Mouse (Mus musculus): ENCODE measurements around the gene Macrod2. TPM values are rescaled to one million over a fixed set of nuclear protein-coding genes. Genes with fewer than 3 reads are reported as not detected.

Macrod2 gene
- total RNA-seq, 1 experiment from 2014 or later, result 7.5 TPM

DNA sequence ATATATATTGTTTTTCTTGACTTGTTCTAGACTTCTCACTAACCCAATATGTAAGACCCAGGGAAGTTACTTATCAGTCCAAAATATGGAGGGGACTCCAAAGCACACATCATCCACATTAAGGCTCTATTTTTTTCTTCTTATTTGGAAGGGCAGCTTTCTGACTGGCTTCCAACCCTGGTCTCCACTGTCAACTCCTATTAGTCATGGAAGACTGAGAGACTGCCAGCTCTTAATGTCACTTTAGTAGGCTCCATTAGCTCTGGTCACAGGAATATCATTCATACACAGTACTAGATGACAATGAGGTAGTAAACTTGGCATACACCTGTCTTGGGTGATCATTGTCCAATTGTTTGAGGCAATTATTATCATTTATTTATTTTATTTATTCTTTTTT is 1631.6 kb downstream of the Macrod2 start:
- DNase-seq, result no peak

DNA sequence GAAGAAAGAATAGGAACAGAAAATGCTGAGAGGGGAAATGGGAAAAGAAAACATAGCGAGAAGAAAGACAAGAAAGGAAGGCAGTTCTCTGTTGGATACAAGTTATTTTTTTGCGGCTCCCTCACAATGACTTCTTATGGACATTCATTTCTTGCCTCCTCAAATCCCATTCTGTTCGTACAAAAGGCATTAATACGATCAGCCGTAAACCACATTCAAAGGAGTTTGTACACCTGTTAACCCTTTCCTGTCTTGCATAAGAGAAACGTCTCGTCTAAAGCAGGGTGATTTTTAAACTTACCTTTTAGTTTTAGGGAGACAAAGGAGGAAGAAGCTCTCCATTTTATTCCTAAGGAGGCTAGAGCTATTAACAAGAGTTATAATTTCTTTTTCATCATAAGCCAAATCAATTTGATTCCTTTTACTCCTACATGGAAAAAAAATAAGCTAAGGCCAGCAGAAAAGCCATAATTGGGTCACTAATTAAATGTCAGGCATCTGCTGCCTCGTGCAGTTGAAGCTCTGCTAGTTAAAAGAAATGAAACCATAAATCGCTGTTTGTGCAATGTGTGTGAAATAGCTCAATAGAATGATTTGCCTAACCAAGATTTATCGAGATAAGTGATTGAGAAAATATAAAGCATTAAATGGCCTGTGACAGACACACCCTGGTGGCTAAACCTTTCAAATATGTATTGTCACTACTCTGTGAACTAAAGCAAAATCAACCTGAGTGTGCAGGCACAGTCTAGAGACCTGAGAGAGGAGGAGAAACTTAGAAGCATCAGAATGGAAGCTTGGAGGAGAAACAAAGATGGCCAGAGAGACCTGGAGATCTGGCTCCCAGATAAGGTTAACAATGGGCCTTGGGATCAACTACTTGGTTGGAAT is 1635.9 kb downstream of the Macrod2 start:
- DNase-seq, result no peak

DNA sequence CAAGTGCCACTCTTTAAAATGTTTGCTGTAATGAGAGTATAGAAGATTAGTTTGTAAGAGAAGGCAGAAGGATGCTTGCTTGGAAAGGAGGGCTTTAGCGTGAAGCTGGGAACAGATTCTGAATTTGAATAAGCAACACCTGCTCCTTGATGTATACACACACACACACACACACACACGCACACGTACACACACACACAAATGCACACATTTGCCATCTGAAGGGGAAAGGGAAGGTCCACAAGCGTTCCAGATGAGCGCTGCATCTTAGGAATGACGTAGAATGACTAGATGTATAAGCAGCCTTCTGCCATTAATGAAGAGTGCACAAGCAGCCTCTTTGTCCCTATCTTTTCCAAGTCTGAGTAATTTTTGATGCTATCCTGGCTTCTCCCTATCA is 1660.5 kb downstream of the Macrod2 start:
- DNase-seq, result no peak

DNA sequence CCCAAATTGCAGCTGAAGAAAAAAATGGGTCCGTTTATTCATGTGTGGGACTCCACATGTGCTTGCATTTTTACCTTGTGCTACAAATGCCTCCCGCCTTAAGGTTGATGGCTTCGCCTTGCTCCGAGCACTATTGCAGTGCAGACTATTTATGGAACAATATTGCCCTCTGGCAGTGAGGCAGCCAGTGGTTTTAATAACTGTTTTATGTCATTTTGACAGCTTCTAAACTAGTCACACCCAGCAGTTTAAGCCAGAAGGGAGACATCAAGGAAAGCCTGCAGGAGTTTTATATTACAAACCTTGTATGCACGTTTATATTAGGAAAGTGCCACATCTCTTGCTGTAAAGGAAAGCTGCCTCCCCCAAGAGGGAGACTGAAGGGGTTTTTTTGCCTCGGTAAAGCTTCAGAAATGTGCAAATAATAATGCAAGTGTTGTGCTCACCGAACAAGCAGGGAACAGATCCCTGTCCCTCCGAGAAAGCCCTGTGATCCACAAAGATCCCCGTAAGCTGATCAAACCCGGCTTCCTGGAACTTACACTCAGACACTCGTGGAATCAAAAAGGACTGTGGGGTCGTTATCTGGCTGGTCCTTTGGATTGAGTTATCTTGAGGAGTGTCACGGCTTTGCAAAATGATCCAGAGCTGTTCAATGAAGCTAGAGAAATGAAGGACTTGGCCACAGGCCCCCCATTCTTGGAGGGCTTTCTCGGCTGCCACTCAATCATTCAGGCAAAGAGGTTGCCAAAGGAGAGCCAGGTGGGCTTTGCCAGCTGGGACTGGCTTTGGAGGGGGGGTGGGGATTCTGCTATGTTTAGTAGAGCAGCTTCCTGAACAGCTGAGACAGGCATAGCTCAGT is 1663.0 kb downstream of the Macrod2 start:
- DNase-seq, result peak; percentile 3

DNA sequence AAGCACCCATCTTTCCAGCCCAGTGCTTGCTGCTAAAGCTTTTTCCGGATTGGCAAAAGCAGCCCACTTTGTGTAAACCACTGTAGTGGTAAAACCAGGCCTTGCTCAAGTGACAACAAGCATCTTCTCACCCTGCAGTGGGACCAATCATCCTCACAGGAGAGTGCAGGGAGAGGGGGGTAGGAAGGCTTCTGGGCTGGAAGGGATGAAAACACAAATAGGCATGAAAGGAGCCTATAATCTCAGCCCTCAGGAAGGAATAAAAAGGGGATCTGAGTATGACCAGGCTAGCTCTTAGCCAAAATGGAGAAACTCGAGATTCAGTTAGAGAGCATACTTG is 1663.6 kb downstream of the Macrod2 start:
- DNase-seq, result no peak

DNA sequence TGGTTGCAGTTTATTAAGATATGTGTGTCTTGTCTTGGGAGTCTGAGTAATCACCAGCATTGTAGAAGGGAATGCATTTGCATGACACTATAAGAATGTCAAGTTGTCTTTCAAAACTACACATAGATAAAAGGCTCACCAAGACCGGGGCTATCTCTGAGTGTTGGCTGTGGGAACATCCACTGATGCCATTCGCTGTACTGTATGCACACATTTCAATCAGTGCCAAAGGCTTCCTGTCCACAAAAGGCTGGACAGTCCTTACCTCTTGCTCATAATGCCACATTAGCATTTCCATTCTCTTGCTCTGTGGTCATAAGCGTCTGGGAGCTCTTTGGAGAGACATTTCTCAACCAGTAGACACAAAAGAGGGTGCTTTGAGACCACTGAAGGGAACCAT is 1713.8 kb downstream of the Macrod2 start:
- DNase-seq, result no peak

DNA sequence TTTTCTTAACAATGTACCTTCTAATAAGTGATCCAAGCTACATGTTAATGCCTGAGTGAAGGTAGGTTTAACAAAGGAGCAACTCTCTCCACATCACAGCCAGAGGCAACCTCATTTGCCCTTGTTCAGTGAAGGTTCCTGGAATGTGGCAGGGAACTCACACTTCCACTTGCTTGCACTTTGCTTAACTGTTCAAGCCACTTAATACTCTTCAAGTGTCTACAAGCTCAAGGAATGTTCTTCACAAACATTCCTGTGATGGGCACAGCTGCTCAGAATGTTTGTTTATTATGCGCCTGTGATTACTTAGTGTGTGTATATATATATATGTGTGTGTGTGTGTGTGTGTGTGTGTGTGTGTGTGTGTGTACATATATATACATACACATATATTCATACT is 1721.5 kb downstream of the Macrod2 start:
- DNase-seq, result no peak

DNA sequence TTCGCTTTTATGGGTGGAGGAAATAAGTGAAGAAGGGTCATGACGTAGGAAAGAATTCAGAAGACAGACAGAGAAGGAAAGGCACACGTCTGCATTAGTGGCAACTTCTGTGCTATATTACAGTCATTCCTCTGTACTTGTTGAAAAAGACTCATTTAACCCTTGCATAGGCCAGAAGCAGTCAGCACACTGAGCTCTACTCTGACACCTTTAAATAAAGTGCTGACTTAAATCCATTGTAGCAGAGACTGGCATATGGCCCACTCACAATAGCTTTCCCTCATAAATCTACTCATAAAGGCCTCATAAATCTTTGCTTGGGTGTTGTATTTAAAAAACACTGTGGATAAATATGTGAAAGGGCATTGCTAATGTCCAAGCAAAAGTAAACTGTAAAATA is 1733.0 kb downstream of the Macrod2 start:
- DNase-seq, result no peak

DNA sequence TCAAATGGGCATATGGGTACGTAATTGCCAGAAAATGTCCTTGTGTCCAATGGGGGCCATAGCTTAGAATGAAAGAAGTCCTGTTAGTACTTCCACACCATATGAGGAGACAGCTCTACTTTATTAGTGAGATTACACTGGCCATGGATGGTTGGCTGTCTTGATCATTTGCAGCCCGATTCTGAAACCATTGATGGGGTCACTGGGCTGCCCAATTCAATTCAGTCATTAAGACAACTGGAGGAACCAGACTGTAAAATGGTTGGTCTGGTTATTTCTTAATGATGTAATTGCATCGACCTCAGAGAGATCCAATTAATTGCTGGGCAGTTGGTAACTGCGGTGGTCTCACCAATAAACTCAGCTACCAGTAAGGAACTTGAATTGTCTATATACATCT is 1734.1 kb downstream of the Macrod2 start:
- no peak for DNase-seq

DNA sequence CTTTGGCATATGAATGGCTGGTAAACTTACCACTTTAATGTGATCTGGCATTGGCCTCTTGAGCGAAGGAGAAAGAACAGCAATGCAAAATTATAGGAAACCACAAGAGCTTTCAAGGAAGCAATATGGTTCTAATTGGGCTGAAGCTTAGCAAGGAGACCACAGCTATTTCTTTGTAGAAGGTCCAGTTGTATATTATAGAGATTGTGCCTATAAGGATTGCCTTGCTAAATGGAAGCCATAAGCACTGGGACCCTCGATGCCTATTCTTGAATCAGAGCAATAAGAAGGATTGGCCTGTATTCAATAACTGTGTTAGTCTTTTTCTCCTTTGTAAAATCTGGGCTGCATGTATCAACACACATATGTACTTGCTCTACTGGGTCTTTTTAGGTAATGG is 1754.2 kb downstream of the Macrod2 start:
- DNase-seq, result no peak

DNA sequence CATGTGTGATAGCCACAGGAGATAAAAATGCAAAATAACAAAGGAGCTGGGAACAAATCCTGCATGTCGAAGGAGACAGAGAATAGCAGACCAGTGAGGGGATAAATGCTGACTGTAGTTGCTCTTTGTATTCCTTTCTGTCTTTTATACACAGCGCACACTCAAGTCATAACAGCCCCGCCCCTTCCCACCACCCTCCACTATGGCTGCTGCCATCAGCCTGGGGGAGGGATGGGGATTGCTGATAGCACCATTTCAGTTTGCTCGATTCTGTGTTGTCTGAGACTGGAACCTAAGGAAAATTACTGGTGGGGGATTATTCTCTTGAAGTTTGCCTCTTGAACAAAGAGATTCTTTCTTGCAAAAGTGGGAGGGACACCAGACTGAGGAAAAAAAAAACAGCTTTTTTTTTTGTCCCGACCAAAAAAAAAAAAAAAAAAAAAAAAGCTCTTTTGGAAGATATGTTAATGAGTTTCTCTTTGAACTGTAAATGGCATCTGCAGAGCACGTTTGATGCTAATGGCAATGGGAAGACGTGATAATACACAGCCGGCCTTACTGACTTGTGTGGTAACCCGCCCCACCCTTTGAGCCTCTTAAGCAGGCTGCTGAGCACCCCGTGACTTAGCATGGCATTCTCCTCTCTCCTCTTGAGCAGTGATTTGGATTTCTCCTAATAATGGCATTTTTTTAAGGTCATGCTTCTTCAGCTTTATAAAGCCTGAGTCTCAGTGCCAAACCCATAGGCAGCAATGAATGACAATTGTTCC is 1768.6 kb downstream of the Macrod2 start:
- DNase-seq, result no peak

DNA sequence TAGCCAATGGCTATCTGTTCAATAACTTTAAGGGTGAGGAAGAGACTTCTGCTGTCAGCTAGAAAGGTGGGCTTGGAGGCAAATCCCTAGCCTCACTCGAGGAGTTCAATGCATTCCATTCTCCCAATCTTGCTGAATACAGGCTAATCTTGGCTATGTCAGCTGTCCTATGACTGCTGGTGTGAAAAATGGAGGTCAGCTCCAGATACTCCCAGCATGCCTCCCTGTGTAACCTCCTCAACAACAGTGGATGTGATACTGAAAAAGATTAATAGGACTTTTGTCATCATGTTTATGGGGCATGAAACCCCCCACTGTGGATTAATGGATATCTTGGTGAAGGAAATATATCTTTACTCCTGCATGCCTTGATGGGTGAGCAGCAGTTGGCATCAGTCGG is 1774.5 kb downstream of the Macrod2 start:
- no peak for DNase-seq

DNA sequence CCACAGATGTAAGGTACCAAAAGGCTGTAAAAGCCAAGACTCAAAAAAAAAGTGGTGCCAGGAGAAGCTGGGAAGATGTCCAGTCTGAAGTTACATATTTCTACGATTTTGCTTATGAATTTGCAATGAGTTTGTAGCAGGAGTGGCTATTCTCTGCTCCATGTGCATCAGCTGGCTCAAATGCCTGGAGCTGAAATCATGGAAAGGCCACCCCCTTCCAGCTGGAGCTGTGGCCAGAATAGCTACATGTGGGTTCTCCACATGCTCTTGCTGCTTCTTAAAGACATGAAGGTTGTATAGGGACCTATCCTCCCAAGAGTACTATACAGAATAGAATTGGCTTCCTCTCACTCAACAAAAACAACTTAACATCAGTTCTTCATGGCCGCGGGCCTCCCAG is 1777.6 kb downstream of the Macrod2 start:
- DNase-seq, result no peak

DNA sequence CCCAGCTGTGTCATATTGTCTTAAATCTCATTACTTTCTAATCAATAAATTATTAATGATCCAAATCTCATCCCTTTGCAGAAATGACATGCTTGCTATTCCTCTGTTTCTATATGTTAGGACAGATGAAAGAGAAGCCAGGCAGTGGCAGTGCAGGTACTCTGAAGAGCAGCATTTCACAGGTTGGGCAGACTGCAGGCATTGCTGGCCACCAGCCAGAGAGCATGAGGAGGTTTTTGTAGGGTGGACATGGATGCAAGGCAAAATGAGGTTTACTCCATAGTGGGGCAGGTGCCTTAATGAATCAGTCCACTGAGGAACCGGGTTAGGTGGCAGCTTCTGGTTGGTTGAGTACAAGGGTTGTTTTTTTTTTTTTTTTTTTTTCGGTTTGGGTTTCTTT is 1778.9 kb downstream of the Macrod2 start:
- no peak for DNase-seq

DNA sequence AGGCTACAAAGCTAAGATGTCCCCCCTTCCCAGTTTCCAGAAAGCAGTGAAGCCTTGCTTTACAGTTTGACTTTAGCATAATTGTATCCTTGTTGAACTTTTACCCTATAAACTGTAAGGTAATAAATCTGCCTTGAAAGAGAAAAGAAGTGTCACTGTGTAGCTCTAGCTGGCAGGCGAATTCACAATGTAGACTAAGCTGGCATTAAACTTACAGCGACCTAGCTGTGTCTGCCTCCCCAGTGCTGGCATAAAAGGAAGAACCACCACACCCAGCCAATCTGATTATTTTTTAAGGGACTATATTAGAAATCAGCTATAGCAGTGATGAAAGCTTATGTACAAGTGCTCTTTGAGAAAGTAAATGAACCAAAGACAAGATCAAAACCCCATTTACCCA is 1791.8 kb downstream of the Macrod2 start:
- no peak for DNase-seq

DNA sequence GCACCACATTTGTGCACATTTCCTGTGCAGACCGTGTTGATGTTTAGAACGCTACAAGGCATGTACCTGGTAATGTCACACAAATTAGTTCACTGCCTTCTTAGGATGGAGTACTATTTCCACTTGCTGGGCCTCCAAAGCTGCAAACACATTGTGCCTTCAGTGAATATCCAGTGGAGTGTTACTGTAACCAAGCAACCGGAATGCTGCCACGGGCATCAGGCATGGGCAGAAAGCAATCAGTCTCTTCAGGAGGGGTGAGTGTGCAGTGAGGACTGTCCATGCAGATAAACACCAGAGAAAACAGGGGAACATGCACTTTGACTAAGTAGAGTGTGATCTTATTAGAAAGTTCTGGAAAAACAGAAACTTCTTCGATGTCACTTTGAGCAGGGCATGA is 1792.3 kb downstream of the Macrod2 start:
- no peak for DNase-seq

DNA sequence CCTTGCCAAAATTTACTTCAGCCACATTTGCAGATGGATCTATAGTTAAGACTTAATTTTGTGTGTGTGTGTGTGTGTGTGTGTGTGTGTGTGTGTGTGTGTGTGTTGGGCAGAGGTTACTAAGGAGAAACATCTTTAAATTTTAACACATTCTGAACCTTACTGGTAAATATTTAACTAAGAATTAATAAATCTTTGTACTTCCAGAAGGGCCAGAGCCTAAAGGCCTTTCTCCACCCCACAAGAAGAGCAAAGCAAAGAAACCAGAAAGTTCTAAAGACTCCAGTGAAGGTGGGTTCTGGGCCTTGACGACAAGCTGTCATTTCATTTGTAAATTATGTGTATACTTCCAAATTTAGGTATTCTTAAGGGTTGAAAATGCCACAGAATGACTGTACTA is 1822.3 kb downstream of the Macrod2 start:
- DNase-seq, result no peak

DNA sequence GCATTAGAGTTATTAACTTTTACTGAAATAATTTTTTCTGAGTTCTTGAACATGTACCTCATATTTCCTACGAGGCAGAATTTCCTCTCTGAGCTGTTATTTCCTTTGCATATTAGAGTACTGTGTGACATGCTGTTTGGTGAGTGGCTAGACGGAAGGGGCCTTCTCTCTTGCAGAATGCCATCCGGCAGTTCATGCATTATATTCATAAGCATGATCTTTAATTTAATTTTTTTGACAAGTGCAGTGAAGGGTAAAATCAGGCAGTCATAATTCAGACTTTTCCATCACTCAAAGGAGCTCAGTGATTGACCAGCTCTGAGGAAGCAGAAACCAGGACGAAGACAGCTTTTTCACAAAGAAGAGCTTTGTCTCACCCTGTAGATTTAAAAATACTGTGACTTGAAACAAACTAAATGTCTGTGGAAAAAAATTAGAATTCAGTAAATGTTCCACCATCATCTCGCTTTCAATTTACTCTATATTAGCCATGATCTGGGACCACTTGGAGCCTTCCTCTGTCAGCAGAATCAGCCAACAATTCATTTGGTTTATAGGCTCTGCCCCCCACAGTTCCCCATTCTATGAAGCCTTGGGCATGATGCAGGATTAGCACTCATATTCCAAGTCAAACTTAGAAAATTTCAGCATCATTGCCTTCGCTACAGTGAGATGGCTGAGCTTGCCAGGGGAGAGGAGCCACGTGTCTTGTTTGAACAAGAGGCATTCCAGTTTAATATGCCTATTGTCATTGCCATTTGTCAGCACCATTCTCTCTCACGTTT is 1827.2 kb downstream of the Macrod2 start:
- no peak for DNase-seq

DNA sequence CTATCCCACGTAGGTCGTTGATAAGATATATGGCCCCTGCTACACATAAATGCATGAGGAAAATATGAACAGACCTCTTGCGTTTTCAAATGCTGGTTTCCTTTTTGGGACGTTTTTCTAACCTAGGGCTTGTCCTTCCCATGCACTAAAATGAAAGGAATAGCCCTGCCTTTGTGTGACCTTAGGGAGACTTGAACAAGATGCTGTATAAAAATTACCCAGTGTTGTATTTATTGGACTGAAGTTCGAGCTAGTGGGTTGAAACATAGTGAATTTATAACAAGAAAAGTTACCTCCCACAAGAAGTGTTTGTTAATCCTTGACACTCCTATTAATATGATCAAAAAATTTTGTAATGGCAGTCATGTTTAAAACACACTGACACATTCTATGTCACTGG is 1827.8 kb downstream of the Macrod2 start:
- DNase-seq, result no peak

DNA sequence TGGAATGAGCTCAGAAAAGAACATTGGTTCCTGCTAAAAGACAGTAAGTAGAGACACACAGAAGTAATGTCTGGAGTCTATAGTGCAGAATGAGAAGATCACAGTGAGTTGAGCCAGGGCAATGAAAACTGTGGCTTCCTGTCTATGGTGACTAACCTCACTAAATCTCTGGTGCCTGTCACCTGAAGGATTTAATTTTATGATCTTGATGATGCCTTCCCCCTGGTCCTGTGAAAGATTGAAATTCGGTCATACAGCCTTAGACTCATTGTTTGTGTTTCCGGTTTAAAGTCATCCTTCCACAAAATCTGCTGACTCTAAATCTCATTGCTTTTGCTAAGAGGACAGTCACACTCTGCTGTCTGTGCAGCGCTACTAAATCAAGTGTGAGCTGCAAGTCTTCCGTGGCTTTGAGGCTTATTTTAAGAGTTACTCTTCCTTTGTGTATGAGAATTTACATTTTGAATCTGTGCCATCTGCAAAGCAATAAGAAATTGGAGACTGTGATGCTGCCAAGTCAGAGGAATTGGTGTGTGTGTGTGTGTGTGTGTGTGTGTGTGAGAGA is 1836.0 kb downstream of the Macrod2 start:
- DNase-seq, result no peak

DNA sequence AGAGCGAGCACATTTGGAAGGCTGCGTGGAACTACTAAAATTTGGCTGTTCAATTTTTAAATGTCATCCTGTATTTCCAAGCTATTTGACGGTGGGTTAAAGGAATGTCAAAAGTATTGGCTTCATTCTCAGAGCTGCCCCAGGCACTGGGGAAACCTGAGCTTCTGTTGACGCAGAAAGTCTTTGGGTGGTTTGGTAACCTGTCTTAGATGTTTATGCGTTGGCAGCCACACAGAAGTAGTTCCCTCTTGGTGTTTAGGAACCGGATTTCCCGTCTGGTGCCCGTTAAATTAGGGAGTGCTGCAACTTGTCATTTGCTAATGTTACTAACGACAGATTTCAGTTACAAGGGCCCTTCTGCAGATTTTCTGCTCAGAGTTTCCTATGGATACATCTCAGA is 1837.7 kb downstream of the Macrod2 start:
- no peak for DNase-seq

DNA sequence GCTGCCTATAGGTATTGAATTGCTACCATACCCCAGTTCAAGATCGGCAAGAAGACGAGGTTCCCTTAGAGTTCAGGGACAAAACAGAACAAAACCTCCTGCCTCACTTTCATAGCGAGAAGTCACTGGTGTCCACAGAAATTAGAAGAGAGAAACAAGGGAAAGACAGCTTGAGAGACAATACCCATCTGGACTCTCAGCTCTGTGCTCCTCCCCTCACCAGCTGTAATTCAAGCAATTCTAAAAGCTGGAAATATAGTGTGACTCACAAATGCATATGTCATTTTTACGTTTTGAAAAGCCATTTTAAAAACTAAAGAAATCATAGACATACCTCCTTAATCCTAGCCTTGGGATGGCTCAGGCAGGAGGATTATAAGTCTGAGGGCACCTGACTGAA is 1848.4 kb downstream of the Macrod2 start:
- DNase-seq, result no peak

Measured in adrenal gland, postnatal 14 days (tissue).